Mouse (Mus musculus): ENCODE measurements around the gene Mgat3. TPM values are rescaled to one million over a fixed set of nuclear protein-coding genes. Genes with fewer than 3 reads are reported as not detected.
A peak's percentile ranks its signal among the peaks of the same experiment; 100 is the strongest.

Gene Mgat3
- polyA plus RNA-seq, 1 experiment, result not detected

DNA sequence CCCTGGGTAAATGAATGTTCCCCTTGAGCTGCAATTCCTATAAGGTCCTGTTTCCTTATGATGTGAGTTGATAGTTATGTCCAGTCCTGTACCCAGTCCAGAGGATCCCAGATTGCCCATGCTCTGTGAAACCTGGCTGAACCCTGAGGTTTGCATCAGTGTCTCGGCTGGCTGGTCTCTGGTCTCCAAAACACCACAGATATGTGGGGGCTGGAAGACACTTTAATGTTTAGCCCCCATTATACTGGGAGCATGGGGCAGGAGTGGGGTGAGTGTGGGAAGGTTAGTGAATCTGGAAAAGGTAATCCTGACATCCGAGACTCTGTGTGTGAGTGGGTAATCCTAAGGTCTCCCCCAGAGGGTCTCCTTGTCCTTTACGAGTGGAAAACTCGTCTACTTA is 59.5 kb downstream of the Mgat3 start:
- no peak overlapping the region for H3K4me3 ChIP-seq (ENCODE audit: insufficient read depth, low read length)
- H3K27ac ChIP-seq (ENCODE audit: insufficient read depth, low read depth, low read length), result no peak overlapping the region
- H3K4me1 ChIP-seq (ENCODE audit: control insufficient read depth, insufficient read depth, low read length), result peaks cover 6% of the 10 kb centered on the region
- no peak for TF ChIP-seq POLR2A (IDR thresholded peaks at IDR 0.05; ENCODE audit: borderline replicate concordance, low read depth, low read length)
- TF ChIP-seq CTCF (IDR thresholded peaks at IDR 0.05; ENCODE audit: low read depth, low read length), result no peak

DNA sequence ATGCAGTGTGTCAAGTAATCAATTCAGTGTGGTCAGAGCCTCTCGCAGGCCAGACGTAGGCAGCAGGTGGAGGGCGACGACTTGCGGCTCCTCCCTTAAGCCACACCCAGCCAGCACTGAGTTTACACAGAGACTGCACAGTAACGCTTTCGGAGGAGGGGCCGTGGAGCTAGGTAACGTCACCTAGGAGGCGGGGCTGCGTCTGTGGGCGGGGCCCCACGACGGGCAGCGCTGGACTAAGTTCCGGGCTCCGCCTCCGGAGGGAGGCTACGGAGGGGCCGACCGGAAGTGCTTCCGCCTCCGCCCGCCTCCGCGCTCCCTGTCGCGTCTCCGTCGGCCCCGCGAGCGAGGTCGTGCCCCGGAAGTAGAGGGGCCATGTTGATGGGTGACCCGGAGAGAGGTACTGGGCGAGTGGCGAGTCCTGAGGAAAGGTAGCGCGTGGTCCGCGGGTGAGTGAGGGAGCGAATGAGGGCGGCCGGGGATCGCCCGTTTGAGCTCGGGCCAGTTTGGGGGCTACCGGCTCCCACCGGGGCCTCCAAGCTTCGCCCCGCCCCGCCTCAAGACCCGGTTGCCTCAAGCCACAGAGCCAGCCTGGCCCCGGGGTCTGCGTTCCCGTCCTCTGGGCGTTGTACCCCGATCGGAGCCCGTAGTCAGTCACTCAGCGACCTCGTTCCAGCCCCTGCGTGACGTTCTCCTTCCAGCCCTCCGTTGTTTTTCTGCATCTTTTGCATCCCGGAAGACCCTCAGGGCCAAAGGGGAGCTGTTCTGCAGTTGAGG is 60.4 kb downstream of the Mgat3 start, which contains the start of gene Mief1:
TSS of gene Mief1 (plus strand) at position 286 of the 777 bp plus-strand sequence.
- Histone ChIP-seq H3K4me1 (ENCODE audit: control insufficient read depth, insufficient read depth, low read length) (peaks cover 6% of the 10 kb centered on the region), H3K4me3 (ENCODE audit: insufficient read depth, low read length) (peak within 1 kb of the TSS; percentile 87), H3K27ac (ENCODE audit: insufficient read depth, low read depth, low read length) (peak within 1 kb of the TSS; percentile 51)
- TF ChIP-seq CTCF (IDR thresholded peaks at IDR 0.05; ENCODE audit: low read depth, low read length) (no peak), POLR2A (IDR thresholded peaks at IDR 0.05; ENCODE audit: borderline replicate concordance, low read depth, low read length) (no peak)

DNA sequence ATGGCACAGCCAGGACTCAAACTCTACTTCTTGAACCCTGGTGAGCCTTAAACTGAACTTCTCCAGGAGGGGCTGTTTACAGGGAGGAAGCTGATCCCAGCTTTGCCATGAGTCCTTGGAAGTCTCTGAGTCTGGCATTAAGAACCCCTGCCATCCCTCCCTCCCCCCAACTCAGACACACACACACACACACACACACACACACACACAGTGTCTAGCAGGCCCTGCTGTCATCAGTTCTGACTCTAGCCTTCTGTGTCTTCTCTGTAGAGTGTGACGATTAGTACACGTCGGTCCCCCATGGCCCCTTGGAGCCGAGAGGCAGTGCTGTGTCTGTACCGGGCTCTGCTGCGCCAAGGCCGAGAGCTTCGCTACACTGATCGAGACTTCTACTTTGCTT is 62.0 kb downstream of the Mgat3 start, which contains the start of gene AC140267.1:
TSS of gene AC140267.1 (plus strand) at position 301 of the 400 bp plus-strand sequence.
- no peak for TF ChIP-seq CTCF (IDR thresholded peaks at IDR 0.05; ENCODE audit: low read depth, low read length)
- TF ChIP-seq POLR2A (IDR thresholded peaks at IDR 0.05; ENCODE audit: borderline replicate concordance, low read depth, low read length), result no peak
- Histone ChIP-seq H3K4me3 (ENCODE audit: insufficient read depth, low read length) (peak within 1 kb of the TSS; percentile 87), H3K4me1 (ENCODE audit: control insufficient read depth, insufficient read depth, low read length) (peaks cover 6% of the 10 kb centered on the region), H3K27ac (ENCODE audit: insufficient read depth, low read depth, low read length) (peak within 1 kb of the TSS; percentile 51; the same call in 1 of the 2 replicates)

DNA sequence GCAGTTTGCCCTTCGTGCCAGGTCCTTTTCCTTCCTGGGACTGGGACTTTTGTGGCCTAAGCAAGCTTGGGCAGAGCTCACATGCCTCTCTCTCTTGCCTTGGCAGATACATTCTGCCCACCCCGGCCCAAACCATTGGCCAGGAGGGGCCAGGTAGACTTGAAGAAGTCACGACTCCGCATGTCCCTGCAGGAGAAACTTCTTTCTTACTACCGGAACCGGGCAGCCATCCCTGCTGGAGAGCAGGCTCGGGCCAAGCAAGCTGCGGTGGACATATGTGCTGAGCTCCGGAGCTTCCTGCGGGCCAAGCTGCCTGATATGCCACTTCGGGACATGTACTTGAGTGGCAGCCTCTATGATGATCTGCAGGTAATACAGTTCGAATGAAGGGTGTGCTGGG is 74.6 kb downstream of the Mgat3 start:
- H3K27ac ChIP-seq (ENCODE audit: insufficient read depth, low read depth, low read length), result no peak overlapping the region
- H3K4me3 ChIP-seq (ENCODE audit: insufficient read depth, low read length), result no peak overlapping the region
- no peaks in the 10 kb centered on the region for H3K4me1 ChIP-seq (ENCODE audit: control insufficient read depth, insufficient read depth, low read length)
- TF ChIP-seq POLR2A (IDR thresholded peaks at IDR 0.05; ENCODE audit: borderline replicate concordance, low read depth, low read length) (no peak), CTCF (IDR thresholded peaks at IDR 0.05; ENCODE audit: low read depth, low read length) (no peak)

- Histone ChIP-seq H3K27ac (ENCODE audit: insufficient read depth, low read depth, low read length) (no peak overlapping the region), H3K4me1 (ENCODE audit: control insufficient read depth, insufficient read depth, low read length) (peaks cover under 1% of the 10 kb centered on the region; the same call in 1 of the 2 replicates), H3K4me3 (ENCODE audit: insufficient read depth, low read length) (no peak overlapping the region)
- TF ChIP-seq CTCF (IDR thresholded peaks at IDR 0.05; ENCODE audit: low read depth, low read length), result no peak
- no peak for TF ChIP-seq POLR2A (IDR thresholded peaks at IDR 0.05; ENCODE audit: borderline replicate concordance, low read depth, low read length)
These were observed 75.1 kb downstream of the Mgat3 start for GRCm38 (mm10) chr15:80248596-80248995.

DNA sequence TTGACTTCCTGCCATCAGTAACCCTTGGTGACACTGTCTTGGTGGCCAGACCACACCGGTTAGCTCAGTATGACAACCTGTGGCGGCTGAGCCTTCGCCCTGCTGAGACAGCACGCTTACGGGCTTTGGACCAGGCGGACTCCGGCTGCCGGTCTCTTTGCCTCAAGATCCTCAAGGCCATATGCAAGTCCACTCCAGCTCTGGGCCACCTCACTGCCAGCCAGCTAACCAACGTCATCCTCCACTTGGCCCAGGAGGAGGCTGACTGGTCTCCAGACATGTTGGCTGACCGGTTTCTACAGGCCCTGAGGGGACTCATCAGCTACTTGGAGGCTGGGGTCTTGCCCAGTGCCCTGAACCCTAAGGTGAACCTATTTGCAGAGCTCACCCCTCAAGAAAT is 76.2 kb downstream of the Mgat3 start:
- Histone ChIP-seq H3K4me1 (ENCODE audit: control insufficient read depth, insufficient read depth, low read length) (peaks cover 3% of the 10 kb centered on the region; the same call in 1 of the 2 replicates), H3K27ac (ENCODE audit: insufficient read depth, low read depth, low read length) (no peak overlapping the region), H3K4me3 (ENCODE audit: insufficient read depth, low read length) (no peak overlapping the region)
- TF ChIP-seq POLR2A (IDR thresholded peaks at IDR 0.05; ENCODE audit: borderline replicate concordance, low read depth, low read length) (no peak), CTCF (IDR thresholded peaks at IDR 0.05; ENCODE audit: low read depth, low read length) (no peak)

- TF ChIP-seq POLR2A (IDR thresholded peaks at IDR 0.05; ENCODE audit: borderline replicate concordance, low read depth, low read length) (no peak), CTCF (IDR thresholded peaks at IDR 0.05; ENCODE audit: low read depth, low read length) (no peak)
- Histone ChIP-seq H3K4me3 (ENCODE audit: insufficient read depth, low read length) (no peak overlapping the region), H3K4me1 (ENCODE audit: control insufficient read depth, insufficient read depth, low read length) (peaks cover 3% of the 10 kb centered on the region; the same call in 1 of the 2 replicates), H3K27ac (ENCODE audit: insufficient read depth, low read depth, low read length) (no peak overlapping the region)
These were observed 77.1 kb downstream of the Mgat3 start for GRCm38 (mm10) chr15:80250586-80250985.

DNA sequence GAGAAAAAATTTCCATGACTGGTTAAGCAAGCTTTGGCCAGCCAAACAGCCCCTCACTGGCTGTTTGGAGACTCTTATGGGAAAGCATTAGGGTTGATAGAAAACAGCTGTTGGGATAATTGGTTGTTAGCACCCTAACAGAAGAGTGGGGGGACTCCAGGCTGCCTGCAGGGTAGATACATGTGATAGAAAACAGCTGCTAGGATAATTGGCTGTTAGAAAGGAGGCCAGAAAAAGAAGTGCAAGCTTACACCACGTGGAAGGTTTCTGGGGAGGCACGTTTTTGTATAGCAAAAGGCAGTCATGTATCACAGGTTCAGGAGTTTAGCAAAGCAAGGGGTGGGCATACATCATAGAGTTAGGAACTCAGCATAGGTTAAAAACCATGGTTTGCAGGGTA is 80.0 kb downstream of the Mgat3 start:
- H3K27ac ChIP-seq (ENCODE audit: insufficient read depth, low read depth, low read length), result peak overlapping the region; percentile 79; the same call in 1 of the 2 replicates
- no peak for TF ChIP-seq POLR2A (IDR thresholded peaks at IDR 0.05; ENCODE audit: borderline replicate concordance, low read depth, low read length)
- no peak for TF ChIP-seq CTCF (IDR thresholded peaks at IDR 0.05; ENCODE audit: low read depth, low read length)
- no peak overlapping the region for H3K4me3 ChIP-seq (ENCODE audit: insufficient read depth, low read length)
- H3K4me1 ChIP-seq (ENCODE audit: control insufficient read depth, insufficient read depth, low read length), result peaks cover 5% of the 10 kb centered on the region; the same call in 1 of the 2 replicates

DNA sequence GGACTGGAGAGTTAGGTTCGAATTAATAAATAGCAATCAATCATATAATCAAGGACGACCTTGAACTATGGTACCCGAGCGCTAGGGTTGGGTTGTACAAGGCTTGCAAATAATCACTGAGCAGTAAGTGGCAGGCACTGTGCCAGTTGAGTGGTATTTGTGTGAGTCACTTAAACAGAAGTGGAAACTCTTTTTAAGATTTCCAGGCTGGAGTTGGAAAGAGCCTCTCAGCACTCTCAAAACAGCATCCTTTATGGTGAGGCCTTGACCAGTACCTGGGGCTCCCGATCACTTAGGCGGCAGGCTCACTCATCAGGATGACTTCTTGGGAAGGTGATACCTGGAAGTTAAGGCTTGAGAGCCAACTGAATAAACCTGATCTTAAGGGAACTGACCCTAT is 80.7 kb downstream of the Mgat3 start:
- H3K4me3 ChIP-seq (ENCODE audit: insufficient read depth, low read length), result peak overlapping the region; percentile 86
- peaks cover 6% of the 10 kb centered on the region; the same call in 1 of the 2 replicates for H3K4me1 ChIP-seq (ENCODE audit: control insufficient read depth, insufficient read depth, low read length)
- TF ChIP-seq POLR2A (IDR thresholded peaks at IDR 0.05; ENCODE audit: borderline replicate concordance, low read depth, low read length) (no peak), CTCF (IDR thresholded peaks at IDR 0.05; ENCODE audit: low read depth, low read length) (no peak)
- peak overlapping the region; percentile 79 for H3K27ac ChIP-seq (ENCODE audit: insufficient read depth, low read depth, low read length)
